Mouse (Mus musculus): ENCODE results near the gene Cnp. TPM values are rescaled to one million over a fixed set of nuclear protein-coding genes. Genes with fewer than 3 reads are reported as not detected.
"Not testable (repeated sequence)": the region's sequence is repeated elsewhere in the genome, so short reads cannot be mapped to it uniquely, and the experiment has no call there.

Cnp gene
- polyA plus RNA-seq, 1 experiment from 2014 or later = 29.2 TPM

GRCm38 (mm10) chr11:100616332-100616731, 41.6 kb downstream of the Cnp start:
- H3K9me3 ChIP-seq (replicated peaks) = no peaks in the 10 kb centered on the region
- no peak overlapping the region for H3K4me2 ChIP-seq (replicated peaks)
- no peak overlapping the region for H3K9ac ChIP-seq
- peaks cover 22% of the 10 kb centered on the region for H3K4me1 ChIP-seq
- 90% methylated on average over 5 of the region's 5 CpGs for WGBS
- peaks cover 6% of the 10 kb centered on the region; the same call in 1 of the 2 replicates for H3K36me3 ChIP-seq
- no peaks in the 10 kb centered on the region for H3K27me3 ChIP-seq
- ATAC-seq (ENCODE audit: low FRiP score) = no peak
- H3K4me3 ChIP-seq = no peak overlapping the region
- H3K27ac ChIP-seq = no peak overlapping the region

DNA sequence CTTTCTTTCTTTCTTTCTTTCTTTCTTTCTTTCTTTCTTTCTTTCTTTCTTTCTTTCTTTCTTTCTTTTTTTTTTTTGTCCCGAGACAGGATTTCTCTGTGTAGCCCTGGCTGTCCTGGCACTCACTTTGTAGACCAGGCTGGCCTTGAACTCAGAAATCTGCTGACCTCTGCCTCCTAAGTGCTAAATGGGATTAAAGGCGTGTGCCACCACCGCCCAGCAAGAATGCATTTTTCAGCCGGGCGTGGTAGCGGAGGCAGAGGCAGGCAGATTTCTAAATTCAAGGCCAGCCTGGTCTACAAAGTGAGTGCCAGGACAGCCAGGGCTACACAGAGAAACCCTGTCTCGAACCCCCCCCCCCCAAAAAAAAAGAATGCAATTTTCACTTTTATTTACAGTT, 42.1 kb downstream of the Cnp start:
- peaks cover 22% of the 10 kb centered on the region for H3K4me1 ChIP-seq
- H3K4me2 ChIP-seq (replicated peaks); H3K27me3 ChIP-seq; H3K27ac ChIP-seq; H3K9me3 ChIP-seq (replicated peaks); ATAC-seq (ENCODE audit: low FRiP score); H3K4me3 ChIP-seq; H3K36me3 ChIP-seq; H3K9ac ChIP-seq: not testable (repeated sequence)
- WGBS = 94% methylated on average over 7 of the region's 7 CpGs

- no peak for ATAC-seq (ENCODE audit: low FRiP score)
- H3K4me3 ChIP-seq = 0 out of 2 replicates have a peak overlapping the region, but pooled peaks have one; percentile 90
- H3K4me2 ChIP-seq (replicated peaks) = peak overlapping the region; percentile 84
- H3K9me3 ChIP-seq (replicated peaks) = no peaks in the 10 kb centered on the region
- peaks cover 2% of the 10 kb centered on the region; the same call in 1 of the 2 replicates for H3K36me3 ChIP-seq
- H3K27ac ChIP-seq = no peak overlapping the region
- H3K4me1 ChIP-seq = peaks cover 21% of the 10 kb centered on the region
- 0 out of 2 replicates have a peak overlapping the region, but pooled peaks have one; percentile 93 for H3K9ac ChIP-seq
- WGBS = 93% methylated on average over 4 of the region's 4 CpGs
- H3K27me3 ChIP-seq = no peaks in the 10 kb centered on the region
Observed at GRCm38 (mm10) chr11:100617480-100617879, 42.8 kb downstream of the Cnp start.

DNA sequence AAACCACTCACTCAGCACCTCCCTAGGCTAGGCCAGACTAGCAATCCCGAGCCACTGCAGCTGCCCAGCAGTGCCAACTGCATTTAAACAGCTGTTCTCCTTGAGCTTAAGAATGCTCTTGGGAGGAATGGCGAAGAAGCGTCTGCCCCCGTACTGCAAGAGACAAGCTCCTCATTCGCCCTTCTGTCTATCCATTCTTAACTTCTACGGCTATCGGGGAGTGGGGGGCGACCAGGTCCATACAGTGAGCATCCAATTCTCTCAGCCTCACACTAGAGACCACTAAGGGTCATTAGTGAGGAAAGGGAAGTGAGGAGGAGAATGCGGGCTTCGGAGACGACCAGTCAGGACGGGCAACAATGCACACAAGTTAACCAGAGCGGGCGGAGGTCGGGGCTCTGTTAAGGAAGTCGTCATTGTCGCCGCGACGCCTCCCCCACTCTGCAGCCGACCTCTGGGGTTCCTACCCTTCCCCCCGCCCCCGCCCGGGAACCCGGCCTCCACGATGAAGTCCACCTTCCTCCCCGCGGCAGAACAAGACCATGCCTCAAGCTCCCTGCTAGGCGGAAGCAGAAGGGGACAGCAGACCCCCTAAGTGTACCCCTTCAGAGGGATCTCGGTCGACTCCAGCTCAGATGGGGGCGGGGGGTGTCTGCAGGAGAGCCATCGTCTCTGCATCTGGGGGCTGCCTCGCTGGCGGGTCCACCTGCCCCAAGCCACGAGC, 44.2 kb downstream of the Cnp start, which contains the start of gene Nkiras2:
TSS of gene Nkiras2 (plus strand) at position 484 of the 724 bp plus-strand sequence.
- Histone ChIP-seq H3K36me3 (0 out of 2 replicates have a peak, but pooled peaks cover 2% of the 10 kb centered on the region), H3K4me3 (peak within 1 kb of the TSS; percentile 90), H3K4me1 (peaks cover 28% of the 10 kb centered on the region), H3K9ac (peak within 1 kb of the TSS; percentile 93), H3K4me2 (replicated peaks) (peak within 1 kb of the TSS; percentile 84), H3K9me3 (replicated peaks) (no peaks in the 10 kb centered on the region), H3K27ac (peak within 1 kb of the TSS; percentile 93), H3K27me3 (no peaks in the 10 kb centered on the region)
- WGBS = under 1% methylated on average over 36 of the region's 36 CpGs
- ATAC-seq (ENCODE audit: low FRiP score) = peak; percentile 69

GRCm38 (mm10) chr11:100619485-100619975, 44.8 kb downstream of the Cnp start:
- peak overlapping the region; percentile 93 for H3K9ac ChIP-seq
- ATAC-seq (ENCODE audit: low FRiP score) = peak; percentile 97
- under 1% methylated on average over 40 of the region's 40 CpGs for WGBS
- peak overlapping the region; percentile 93 for H3K27ac ChIP-seq
- peak overlapping the region; percentile 84 for H3K4me2 ChIP-seq (replicated peaks)
- H3K36me3 ChIP-seq = peaks cover 5% of the 10 kb centered on the region; the same call in 1 of the 2 replicates
- H3K27me3 ChIP-seq = no peaks in the 10 kb centered on the region
- no peaks in the 10 kb centered on the region for H3K9me3 ChIP-seq (replicated peaks)
- peaks cover 32% of the 10 kb centered on the region for H3K4me1 ChIP-seq
- peak overlapping the region; percentile 90 for H3K4me3 ChIP-seq

DNA sequence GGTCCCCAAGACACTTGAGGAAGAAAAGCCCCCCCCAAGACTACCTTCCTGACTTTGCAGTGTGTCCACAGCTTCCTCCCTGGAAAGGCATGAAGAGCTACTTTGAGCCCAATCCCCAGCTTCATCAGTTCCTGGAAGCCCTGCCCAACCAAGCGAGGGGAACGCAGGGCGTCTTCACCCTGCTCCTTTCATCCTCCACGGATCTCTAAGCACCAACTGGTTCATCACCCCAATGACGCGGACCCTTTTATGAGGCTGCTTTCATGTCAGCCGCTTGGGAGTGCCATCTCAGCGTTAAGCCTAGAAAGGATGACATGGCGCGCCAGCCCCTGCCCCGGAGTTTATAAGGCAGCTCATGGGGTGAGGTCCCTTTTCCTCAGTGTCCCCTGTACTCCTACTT, 45.3 kb downstream of the Cnp start, which contains the start of gene Dnajc7:
TSS of gene Dnajc7 (minus strand) at position 187 of the 400 bp plus-strand sequence.
- Histone ChIP-seq H3K27ac (peak within 1 kb of the TSS; percentile 93), H3K36me3 (peaks cover 9% of the 10 kb centered on the region; the same call in 1 of the 2 replicates), H3K9ac (peak within 1 kb of the TSS; percentile 93), H3K4me3 (peak within 1 kb of the TSS; percentile 90), H3K27me3 (no peaks in the 10 kb centered on the region), H3K4me1 (peaks cover 32% of the 10 kb centered on the region), H3K9me3 (replicated peaks) (no peaks in the 10 kb centered on the region), H3K4me2 (replicated peaks) (peak within 1 kb of the TSS; percentile 84)
- no peak for ATAC-seq (ENCODE audit: low FRiP score)
- WGBS = 8% methylated on average over 11 of the region's 11 CpGs

DNA sequence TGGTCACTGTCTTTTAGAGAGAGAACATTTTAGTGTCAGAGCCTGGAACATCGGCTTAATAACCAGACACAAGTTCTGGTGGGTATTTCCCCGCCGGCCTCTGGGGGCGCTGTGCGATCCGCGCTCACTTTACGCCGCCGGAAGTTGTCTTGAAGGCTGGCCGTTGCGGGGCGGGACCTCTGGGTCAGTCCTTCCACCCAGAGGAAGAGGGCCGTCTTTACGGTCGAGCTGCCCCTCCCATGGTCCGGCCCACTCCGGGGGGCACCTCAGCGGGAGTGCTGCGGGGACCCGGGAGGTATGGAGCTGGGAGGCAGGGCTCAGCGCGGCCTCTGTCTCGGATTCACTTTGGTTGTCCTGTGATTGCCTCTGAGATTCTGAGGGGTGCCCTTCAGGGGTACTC, 48.0 kb downstream of the Cnp start:
- H3K27ac ChIP-seq = peak overlapping the region; percentile 64
- peaks cover 28% of the 10 kb centered on the region for H3K4me1 ChIP-seq
- peaks cover 27% of the 10 kb centered on the region for H3K36me3 ChIP-seq
- WGBS = under 1% methylated on average over 24 of the region's 24 CpGs
- H3K9ac ChIP-seq = peak overlapping the region; percentile 81
- ATAC-seq (ENCODE audit: low FRiP score) = peak; percentile 42
- no peaks in the 10 kb centered on the region for H3K27me3 ChIP-seq
- peak overlapping the region; percentile 71 for H3K4me2 ChIP-seq (replicated peaks)
- no peaks in the 10 kb centered on the region for H3K9me3 ChIP-seq (replicated peaks)
- peak overlapping the region; percentile 67 for H3K4me3 ChIP-seq

DNA sequence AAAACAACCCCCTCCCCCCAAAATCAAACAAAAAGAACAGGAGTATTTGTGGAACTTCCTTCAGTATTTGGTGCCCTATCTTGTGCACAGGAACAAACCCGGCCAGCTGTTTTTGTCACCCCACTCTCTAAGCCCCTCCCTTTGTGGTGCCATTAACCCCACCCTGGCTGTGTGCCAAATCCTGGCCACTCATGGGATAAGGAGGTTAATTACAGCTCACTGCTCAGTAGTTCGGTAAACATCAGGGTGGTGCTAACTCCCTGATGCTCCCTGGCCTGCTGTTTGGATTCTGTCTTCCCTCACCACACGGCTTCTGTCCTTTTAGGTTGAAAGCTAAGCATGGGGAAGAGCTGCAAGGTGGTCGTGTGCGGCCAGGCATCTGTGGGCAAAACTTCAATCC, 49.2 kb downstream of the Cnp start:
- Histone ChIP-seq H3K4me1 (peaks cover 24% of the 10 kb centered on the region), H3K9ac (0 out of 2 replicates have a peak overlapping the region, but pooled peaks have one; percentile 3), H3K27ac (no peak overlapping the region), H3K9me3 (replicated peaks) (no peaks in the 10 kb centered on the region), H3K4me2 (replicated peaks) (peak overlapping the region; percentile 71), H3K4me3 (peak overlapping the region; percentile 67; the same call in 1 of the 2 replicates), H3K36me3 (peaks cover 27% of the 10 kb centered on the region), H3K27me3 (no peaks in the 10 kb centered on the region)
- no peak for ATAC-seq (ENCODE audit: low FRiP score)
- WGBS = 62% methylated on average over 5 of the region's 5 CpGs

DNA sequence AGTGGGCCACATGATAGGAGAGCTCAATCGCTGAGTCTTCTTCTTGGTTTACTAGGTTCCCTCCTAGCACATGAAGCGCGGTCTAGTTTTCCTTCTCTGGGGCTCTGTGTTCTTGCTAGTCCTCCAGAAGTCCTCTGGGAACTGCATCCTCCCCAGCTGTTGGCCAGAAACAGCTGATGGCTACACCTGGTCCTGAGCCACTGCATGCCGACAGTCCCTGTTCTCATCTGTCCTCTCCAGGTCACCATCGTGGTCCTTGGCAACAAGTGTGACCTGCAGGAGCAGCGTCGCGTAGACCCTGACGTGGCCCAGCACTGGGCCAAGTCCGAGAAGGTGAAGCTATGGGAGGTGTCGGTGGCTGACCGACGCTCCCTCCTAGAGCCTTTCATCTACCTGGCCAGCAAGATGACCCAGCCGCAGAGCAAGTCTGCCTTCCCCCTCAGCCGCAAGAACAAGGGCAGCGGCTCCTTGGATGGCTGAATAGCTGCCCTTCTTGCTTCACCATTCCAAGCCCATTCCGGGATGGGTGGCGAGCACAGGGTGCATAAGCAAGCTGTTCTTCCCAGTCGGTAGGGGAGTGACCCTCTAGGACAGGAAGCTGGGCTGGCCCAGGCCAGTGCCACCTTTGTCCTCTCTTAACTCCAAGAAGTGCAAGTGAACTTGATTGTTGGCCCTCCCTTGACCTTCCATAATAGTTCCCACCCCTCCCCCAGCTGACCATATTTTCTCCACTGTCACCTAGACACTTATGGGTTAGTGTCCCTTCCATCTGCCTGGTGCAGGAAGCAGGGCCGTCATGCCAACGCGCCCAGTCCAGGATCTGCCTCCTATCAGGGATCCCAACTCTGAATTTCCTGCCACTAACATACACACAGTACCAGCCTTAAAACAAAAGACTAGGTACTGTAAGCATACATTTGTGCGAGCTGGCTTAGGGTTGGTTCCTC, 51.3 kb downstream of the Cnp start:
- no peaks in the 10 kb centered on the region for H3K27me3 ChIP-seq
- no peak overlapping the region for H3K9ac ChIP-seq
- H3K4me1 ChIP-seq = peaks cover 24% of the 10 kb centered on the region
- no peak for ATAC-seq (ENCODE audit: low FRiP score)
- no peak overlapping the region for H3K4me3 ChIP-seq
- no peaks in the 10 kb centered on the region for H3K9me3 ChIP-seq (replicated peaks)
- WGBS = 95% methylated on average over 23 of the region's 23 CpGs
- no peak overlapping the region for H3K27ac ChIP-seq
- H3K36me3 ChIP-seq = peaks cover 27% of the 10 kb centered on the region
- no peak overlapping the region for H3K4me2 ChIP-seq (replicated peaks)

- Histone ChIP-seq H3K36me3 (peaks cover 27% of the 10 kb centered on the region), H3K4me1 (peaks cover 24% of the 10 kb centered on the region)
Observed at GRCm38 (mm10) chr11:100626701-100627195, 52.0 kb downstream of the Cnp start.

DNA sequence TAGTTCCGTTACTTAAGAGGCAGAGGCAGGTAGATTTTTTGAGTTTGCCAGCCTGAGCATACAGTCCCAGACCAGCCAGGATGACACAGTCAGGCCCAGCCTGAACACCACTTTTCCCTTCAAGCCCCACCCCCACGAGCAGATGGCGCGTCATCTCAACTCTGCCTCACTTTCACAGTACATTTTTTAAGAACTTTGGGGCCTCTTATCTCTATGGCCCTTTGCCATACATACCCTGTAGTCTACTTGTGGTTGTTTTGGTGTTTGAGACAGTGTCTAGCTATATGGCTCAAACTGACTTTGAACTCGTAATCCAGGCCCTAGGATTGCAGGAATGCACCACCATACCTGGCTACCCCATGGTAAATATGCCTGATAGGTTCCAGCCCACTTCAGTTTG, 53.4 kb downstream of the Cnp start:
- Histone ChIP-seq H3K27me3 (peaks cover 7% of the 10 kb centered on the region; the same call in 1 of the 2 replicates), H3K27ac (no peak overlapping the region)
- WGBS = 84% methylated on average over 5 of the region's 5 CpGs

More at GRCm38 (mm10) chr11:100626701-100627195, 52.0 kb downstream of the Cnp start:
- Histone ChIP-seq H3K27ac (no peak overlapping the region), H3K9ac (no peak overlapping the region), H3K4me3 (no peak overlapping the region), H3K27me3 (0 out of 2 replicates have a peak, but pooled peaks cover 2% of the 10 kb centered on the region), H3K4me2 (replicated peaks) (no peak overlapping the region), H3K9me3 (replicated peaks) (no peaks in the 10 kb centered on the region)
- ATAC-seq (ENCODE audit: low FRiP score) = no peak
- 29% methylated on average over 9 of the region's 9 CpGs for WGBS

More for the DNA sequence above, 53.4 kb downstream of the Cnp start:
- Histone ChIP-seq H3K4me1 (peaks cover 22% of the 10 kb centered on the region), H3K4me3 (no peak overlapping the region), H3K4me2 (replicated peaks) (no peak overlapping the region), H3K9ac (0 out of 2 replicates have a peak overlapping the region, but pooled peaks have one; percentile 29), H3K9me3 (replicated peaks) (no peaks in the 10 kb centered on the region), H3K36me3 (peaks cover 27% of the 10 kb centered on the region)
- no peak for ATAC-seq (ENCODE audit: low FRiP score)
